Mouse (Mus musculus) heart, embryonic 12.5 days (tissue): ENCODE measurements around the gene Hpcal1. TPM values are rescaled to one million over a fixed set of nuclear protein-coding genes. Genes with fewer than 3 reads are reported as not detected.

Experiments
- ATAC-seq: fragments of 200-750 bp; cut with Nextera tagmentation; 2 replicates; pipeline ENCODE4 v1.8.0; 2017; ENCODE audit warnings: moderate TSS enrichment, moderate library complexity; ENCODE audit not compliant: insufficient number of reproducible peaks, low FRiP score
- H3K27ac ChIP-seq: fragments of 300-500 bp; sonication (generic); 2 replicates; pipeline ENCODE4 v1.5.1; 2016; ENCODE audit warnings: mild to moderate bottlenecking, moderate library complexity; ENCODE audit not compliant: poor library complexity, severe bottlenecking
- H3K27me3 ChIP-seq: fragments of 300-500 bp; sonication (generic); replicated peaks from 2 replicates; pipeline ENCODE4 v1.6.1; 2016; ENCODE audit warnings: mild to moderate bottlenecking, moderate library complexity
- H3K36me3 ChIP-seq: fragments of 300-500 bp; sonication (generic); 2 replicates; pipeline ENCODE4 v1.6.1; 2016; ENCODE audit warnings: mild to moderate bottlenecking, moderate library complexity
- H3K4me1 ChIP-seq: fragments of 300-500 bp; sonication (generic); replicated peaks from 2 replicates; pipeline ENCODE4 v1.6.1; 2016; ENCODE audit warnings: mild to moderate bottlenecking
- H3K4me2 ChIP-seq: fragments of 300-500 bp; sonication (generic); 2 replicates; pipeline ENCODE4 v1.6.1; 2016; ENCODE audit warnings: mild to moderate bottlenecking, moderate library complexity
- H3K4me3 ChIP-seq: fragments of 300-500 bp; sonication (generic); 2 replicates; pipeline ENCODE4 v1.5.1; 2016; ENCODE audit warnings: mild to moderate bottlenecking
- H3K9ac ChIP-seq: fragments of 300-500 bp; sonication (generic); 2 replicates; pipeline ENCODE4 v1.6.1; 2016; ENCODE audit warnings: mild to moderate bottlenecking, moderate library complexity
- H3K9me3 ChIP-seq: fragments of 300-500 bp; sonication (generic); replicated peaks from 2 replicates; pipeline ENCODE4 v1.6.1; 2016; ENCODE audit warnings: mild to moderate bottlenecking, moderate library complexity
- WGBS: fragments of 180-500 bp; shearing (Covaris S2); methylation state at CpG from one replicate; pipeline ENCODE4 v1.1.7; 2016; 5-methylcytosine and 5-hydroxymethylcytosine counted together
- polyA plus RNA-seq: library from polyadenylated mRNA; unstranded; fragments of >200 nt; fragmentation: Nextera tagmentation; extraction: Ambion mirVana; gene quantifications from 2 replicates; pipeline ENCODE4 v1.2.1, GENCODE M21; 2016

The Hpcal1 gene
- 19.9 and 22.1 TPM in 2 replicates for polyA plus RNA-seq

GRCm38 (mm10) chr12:17690564-17691281, at the start of gene Hpcal1:
Hpcal1 (plus strand) TSS chr12:17690856.
- Histone ChIP-seq H3K27ac (no peak within 1 kb of the TSS; the same call in 1 of the 2 replicates), H3K27me3 (no peaks in the 10 kb centered on the region; the same call in 1 of the 2 replicates), H3K9me3 (no peaks in the 10 kb centered on the region), H3K4me3 (peak within 1 kb of the TSS; percentile 74), H3K4me1 (peaks cover 23% of the 10 kb centered on the region), H3K9ac (peak within 1 kb of the TSS; percentile 80), H3K4me2 (peak within 1 kb of the TSS; percentile 96), H3K36me3 (no peaks in the 10 kb centered on the region)
- WGBS, result under 1% methylated on average over 69 of the region's 72 CpGs
- ATAC-seq, result peak; percentile 94

GRCm38 (mm10) chr12:17641269-17641668, 49.4 kb upstream of the Hpcal1 start:
- Histone ChIP-seq H3K9ac (no peak overlapping the region), H3K27ac (no peak overlapping the region), H3K4me1 (no peaks in the 10 kb centered on the region), H3K9me3 (no peaks in the 10 kb centered on the region; the same call in none of the 2 replicates), H3K4me2 (no peak overlapping the region), H3K27me3 (0 out of 2 replicates have a peak, but pooled peaks cover 4% of the 10 kb centered on the region), H3K36me3 (no peaks in the 10 kb centered on the region), H3K4me3 (no peak overlapping the region)
- WGBS, result 72% methylated on average over 4 of the region's 4 CpGs
- ATAC-seq, result no peak

GRCm38 (mm10) chr12:17644385-17645222, 46.1 kb upstream of the Hpcal1 start:
- 0 out of 2 replicates have a peak, but pooled peaks cover 4% of the 10 kb centered on the region for H3K27me3 ChIP-seq
- no peak overlapping the region for H3K4me3 ChIP-seq
- H3K9me3 ChIP-seq, result no peaks in the 10 kb centered on the region; the same call in 1 of the 2 replicates
- no peak overlapping the region for H3K27ac ChIP-seq
- H3K9ac ChIP-seq, result no peak overlapping the region
- no peaks in the 10 kb centered on the region for H3K4me1 ChIP-seq
- WGBS, result 70% methylated on average over 12 of the region's 12 CpGs
- no peaks in the 10 kb centered on the region for H3K36me3 ChIP-seq
- ATAC-seq, result no peak
- H3K4me2 ChIP-seq, result no peak overlapping the region

- 65% methylated on average over 6 of the region's 6 CpGs for WGBS
- no peak overlapping the region for H3K9ac ChIP-seq
- no peak overlapping the region for H3K27ac ChIP-seq
- H3K9me3 ChIP-seq, result no peaks in the 10 kb centered on the region; the same call in 1 of the 2 replicates
- no peak for ATAC-seq
- H3K4me2 ChIP-seq, result no peak overlapping the region
- H3K36me3 ChIP-seq, result no peaks in the 10 kb centered on the region
- no peaks in the 10 kb centered on the region for H3K4me1 ChIP-seq
- no peak overlapping the region for H3K4me3 ChIP-seq
- 0 out of 2 replicates have a peak, but pooled peaks cover 4% of the 10 kb centered on the region for H3K27me3 ChIP-seq
Observed at GRCm38 (mm10) chr12:17646457-17646856, 44.2 kb upstream of the Hpcal1 start.

- H3K4me3 ChIP-seq, result no peak overlapping the region
- WGBS, result 59% methylated on average over 7 of the region's 7 CpGs
- no peaks in the 10 kb centered on the region for H3K36me3 ChIP-seq
- H3K27ac ChIP-seq, result no peak overlapping the region
- H3K9ac ChIP-seq, result no peak overlapping the region
- no peak overlapping the region for H3K4me2 ChIP-seq
- no peaks in the 10 kb centered on the region for H3K4me1 ChIP-seq
- no peak for ATAC-seq
- no peaks in the 10 kb centered on the region for H3K27me3 ChIP-seq
- H3K9me3 ChIP-seq, result peaks cover 4% of the 10 kb centered on the region; the same call in 1 of the 2 replicates
Observed at GRCm38 (mm10) chr12:17651223-17652095, 39.2 kb upstream of the Hpcal1 start.

- Histone ChIP-seq H3K27me3 (no peaks in the 10 kb centered on the region), H3K9me3 (peaks cover 4% of the 10 kb centered on the region; the same call in 1 of the 2 replicates), H3K27ac (no peak overlapping the region), H3K36me3 (no peaks in the 10 kb centered on the region), H3K4me3 (no peak overlapping the region), H3K9ac (no peak overlapping the region), H3K4me2 (no peak overlapping the region), H3K4me1 (no peaks in the 10 kb centered on the region)
- 47% methylated on average over 8 of the region's 8 CpGs for WGBS
- ATAC-seq, result no peak
Observed at GRCm38 (mm10) chr12:17652216-17653050, 38.2 kb upstream of the Hpcal1 start.

- no peak overlapping the region for H3K27ac ChIP-seq
- H3K27me3 ChIP-seq, result no peaks in the 10 kb centered on the region
- no peak overlapping the region for H3K4me3 ChIP-seq
- no peaks in the 10 kb centered on the region for H3K4me1 ChIP-seq
- no peaks in the 10 kb centered on the region for H3K36me3 ChIP-seq
- 88% methylated on average over 3 of the region's 3 CpGs for WGBS
- H3K9ac ChIP-seq, result no peak overlapping the region
- H3K9me3 ChIP-seq, result peaks cover 4% of the 10 kb centered on the region; the same call in 1 of the 2 replicates
- ATAC-seq, result no peak
- H3K4me2 ChIP-seq, result no peak overlapping the region
Observed at GRCm38 (mm10) chr12:17653051-17653783, 37.4 kb upstream of the Hpcal1 start.

- Histone ChIP-seq H3K4me1 (peaks cover 6% of the 10 kb centered on the region), H3K9ac (no peak overlapping the region), H3K27me3 (no peaks in the 10 kb centered on the region), H3K4me2 (no peak overlapping the region), H3K4me3 (no peak overlapping the region), H3K27ac (no peak overlapping the region), H3K9me3 (peaks cover 4% of the 10 kb centered on the region; the same call in 1 of the 2 replicates), H3K36me3 (no peaks in the 10 kb centered on the region)
- ATAC-seq, result no peak
- 88% methylated on average over 7 of the region's 7 CpGs for WGBS
Observed at GRCm38 (mm10) chr12:17657561-17658195, 33.0 kb upstream of the Hpcal1 start.

GRCm38 (mm10) chr12:17658521-17658920, 32.1 kb upstream of the Hpcal1 start:
- 60% methylated on average over 5 of the region's 5 CpGs for WGBS
- Histone ChIP-seq H3K36me3 (no peaks in the 10 kb centered on the region), H3K27me3 (no peaks in the 10 kb centered on the region), H3K4me1 (peaks cover 6% of the 10 kb centered on the region), H3K4me2 (no peak overlapping the region), H3K9ac (no peak overlapping the region), H3K4me3 (no peak overlapping the region), H3K9me3 (peaks cover 4% of the 10 kb centered on the region; the same call in 1 of the 2 replicates), H3K27ac (no peak overlapping the region)
- ATAC-seq, result no peak
